Mouse (Mus musculus) G1E (cell line): ENCODE results near the gene Ercc6l2.

Experiments
- CTCF ChIP-seq: IDR thresholded peaks from 2 replicates; pipeline ENCODE4 v1.5.1; 2012; ENCODE audit warnings: low read depth, low read length, inconsistent platforms, mixed read lengths
- POLR2AphosphoS5 ChIP-seq: IDR thresholded peaks from 2 replicates; pipeline ENCODE4 v1.6.1; 2012; ENCODE audit warnings: low read depth, low read length, inconsistent platforms; ENCODE audit not compliant: insufficient replicate concordance
- TAL1 ChIP-seq: conservative IDR thresholded peaks from 2 replicates; pipeline ENCODE4 v1.6.1; 2012; ENCODE audit warnings: low read depth, low read length, inconsistent platforms, mixed read lengths

DNA sequence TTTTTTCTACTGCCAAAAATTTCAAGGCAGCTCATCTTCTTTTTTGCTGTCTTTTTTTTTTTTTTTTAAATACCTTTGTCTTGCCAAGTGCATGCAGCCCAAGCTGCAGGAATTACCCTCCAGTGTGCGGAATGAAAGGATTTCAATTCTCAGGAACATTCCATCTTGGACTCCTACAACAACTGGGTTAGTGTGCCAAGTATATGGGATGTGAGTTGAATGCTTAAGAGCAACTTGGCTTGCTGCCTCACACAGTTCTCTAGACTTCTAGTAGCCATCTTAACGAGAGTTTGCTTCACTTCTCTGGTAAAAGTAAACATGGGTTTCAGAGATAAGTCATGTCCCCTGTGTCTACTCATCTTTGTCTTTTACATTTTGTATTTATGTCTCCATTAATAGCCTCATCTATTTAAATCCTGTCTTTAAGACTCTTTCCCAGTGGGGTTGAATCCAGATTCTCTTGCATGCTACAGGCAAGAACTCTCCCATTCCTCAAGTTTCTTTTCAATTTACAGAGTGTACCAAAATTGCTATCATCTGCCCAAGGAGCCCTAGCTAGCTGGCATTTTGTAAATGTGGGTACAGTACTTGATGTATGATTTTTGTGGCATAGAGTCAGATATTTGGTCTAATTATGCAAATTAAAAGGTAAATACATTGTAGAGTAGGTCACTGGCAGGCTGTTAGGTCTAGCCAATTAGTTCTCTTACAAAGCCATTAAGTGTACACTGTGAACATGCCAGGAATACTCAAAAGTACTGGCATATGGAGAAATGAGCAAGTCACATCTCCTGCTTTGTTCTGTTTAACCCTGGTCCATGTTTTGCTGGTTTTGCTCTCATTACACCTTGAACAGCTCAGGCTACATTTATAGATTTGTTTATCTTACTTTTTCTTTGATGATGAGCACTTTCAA is 35.4 kb upstream of the Ercc6l2 start:
- TF ChIP-seq CTCF (no peak), POLR2AphosphoS5 (no peak), TAL1 (no peak)
